Mouse (Mus musculus) left cerebral cortex, adult 8-10 months (tissue): ENCODE measurements around the gene Krtap24-1. TPM values are rescaled to one million over a fixed set of nuclear protein-coding genes. Genes with fewer than 3 reads are reported as not detected.

ENCODE experiments used
- DNase-seq, 2 experiments: peaks; one replicate each; pipeline ENCODE4 v3.0.0; 2022; ENCODE audit warnings: low spot score in 2 of 2
- total RNA-seq, 4 experiments: library from RNA; stranded (reverse); gene quantifications; 2 replicates each; pipeline ENCODE4 v1.2.4; 2022

Gene Krtap24-1
- total RNA-seq, 4 experiments from 2014 or later = not detected

- DNase-seq = no peak
Observed at GRCm38 (mm10) chr16:88569096-88569495, 43.0 kb downstream of the Krtap24-1 start.

- no peak for DNase-seq
Observed at GRCm38 (mm10) chr16:88563045-88563913, 48.8 kb downstream of the Krtap24-1 start, which contains the start of gene Cldn8. TSS of gene Cldn8 (minus strand) at chr16:88563183.

- DNase-seq = no peak
Observed at GRCm38 (mm10) chr16:88561617-88562164, 50.4 kb downstream of the Krtap24-1 start.

Other genes starting within 250 kb of the Krtap24-1 start
- gene Cldn17, start 105.3 kb downstream of the Krtap24-1 start, total RNA-seq = not detected
- not detected for gene Cldn8, start 49.1 kb downstream of the Krtap24-1 start, total RNA-seq
- gene 2310079G19Rik, start 15.4 kb upstream of the Krtap24-1 start, total RNA-seq = not detected
- not detected for gene Krtap26-1, start 35.5 kb upstream of the Krtap24-1 start, total RNA-seq
- not detected for gene Krtap27-1, start 59.4 kb upstream of the Krtap24-1 start, total RNA-seq
- not detected for gene 2310061N02Rik, start 95.7 kb upstream of the Krtap24-1 start, total RNA-seq
- gene Krtap13-1, start 116.6 kb upstream of the Krtap24-1 start, total RNA-seq = not detected
- gene Krtap13, start 139.4 kb upstream of the Krtap24-1 start, total RNA-seq = not detected
- not detected for gene 2310034C09Rik, start 146.6 kb upstream of the Krtap24-1 start, total RNA-seq
- gene 2310057N15Rik, start 161.9 kb upstream of the Krtap24-1 start, total RNA-seq = not detected
- gene Gm5965, start 165.6 kb upstream of the Krtap24-1 start, total RNA-seq = not detected
- gene Gm20741, start 199.9 kb upstream of the Krtap24-1 start, total RNA-seq = not detected
- gene Krtap15, start 207.9 kb upstream of the Krtap24-1 start, total RNA-seq = not detected
- not detected for gene Krtap14, start 213.9 kb upstream of the Krtap24-1 start, total RNA-seq